Mouse (Mus musculus): ENCODE measurements at regions not wholly inside any gene's neighbourhood (a gene's known extent, or its start where the extent isn't known, plus 50 kb on each side); places are given as distances from the start of the nearest gene placed in this dataset.

- DNase-seq (ENCODE audit: low spot score in 2 of 2): no peak
- intact Hi-C loops (cut with DNase I): no loop called here
Measured at GRCm38 (mm10) chr14:120142281-120142680, 100.0 kb upstream of the Oxgr1 start.

DNA sequence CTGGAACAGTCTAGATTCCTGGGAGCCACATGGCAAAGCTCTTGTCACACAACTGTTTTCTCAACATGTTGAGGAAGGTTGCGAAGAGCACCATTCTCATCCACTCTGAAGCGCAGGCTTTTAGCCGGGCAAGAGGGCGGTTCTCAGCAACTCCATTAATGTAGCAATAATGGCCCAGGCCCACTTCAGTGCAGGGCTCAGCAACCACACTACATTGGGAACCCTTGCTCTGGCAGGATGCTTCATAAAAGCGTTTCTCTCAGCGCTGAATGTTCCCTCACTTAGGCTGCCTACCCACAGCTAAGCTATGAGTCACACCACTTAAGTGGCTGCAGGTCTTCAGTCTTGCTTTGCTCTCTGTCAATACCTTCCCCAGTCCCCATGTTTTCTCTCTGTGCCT lies 102.2 kb upstream of the Oxgr1 start:
- DNase-seq (ENCODE audit: low spot score in 2 of 2): no peak
- intact Hi-C loops (cut with DNase I): no loop called here

- intact Hi-C loops (cut with DNase I): no loop called here
- no peak for DNase-seq (ENCODE audit: low spot score in 2 of 2)
Measured at GRCm38 (mm10) chr14:120146312-120146711, 104.1 kb upstream of the Oxgr1 start.

DNA sequence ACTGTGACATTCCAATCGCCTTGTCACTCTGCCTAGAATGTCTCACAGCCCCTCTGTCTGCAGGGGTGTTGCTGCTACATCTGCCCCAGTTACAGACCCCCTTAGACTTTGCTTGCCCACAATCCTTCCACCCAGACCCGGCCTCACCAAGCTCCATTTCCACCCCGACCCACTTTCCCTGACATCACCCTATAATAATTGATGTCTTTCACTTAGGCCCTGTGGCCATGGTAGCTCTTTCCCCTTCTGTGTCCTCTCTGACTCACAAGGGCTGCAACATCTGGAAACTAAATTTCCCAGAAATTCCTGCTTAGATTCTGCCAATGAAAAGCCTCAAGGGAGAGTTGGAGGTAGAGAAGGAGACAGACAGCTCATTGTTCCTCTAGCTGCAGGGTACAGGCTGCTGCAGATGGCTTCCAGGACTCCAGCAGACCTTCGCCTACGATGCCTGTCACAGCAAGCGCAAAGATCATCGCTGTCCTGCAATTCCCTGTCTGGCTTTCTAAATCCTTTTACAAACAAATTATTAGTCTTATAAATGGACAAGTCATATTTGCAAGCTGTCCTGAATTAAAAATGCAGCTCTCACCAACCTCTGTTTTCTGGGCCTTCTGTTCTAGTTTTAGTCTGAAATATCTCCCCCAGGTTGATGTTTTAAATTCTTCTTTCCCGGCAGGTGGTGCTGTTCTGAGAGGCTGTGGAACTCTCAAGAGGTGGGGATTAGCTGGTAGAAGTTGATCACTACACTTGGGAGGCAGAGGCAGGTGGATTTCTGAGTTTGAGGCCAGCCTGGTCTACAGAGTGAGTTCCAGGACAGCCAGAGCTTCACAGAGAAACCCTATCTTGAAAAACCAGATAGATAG lies 104.9 kb upstream of the Oxgr1 start:
- no peak for DNase-seq (ENCODE audit: low spot score in 2 of 2)
- intact Hi-C loops (cut with DNase I): no loop called here

- DNase-seq (ENCODE audit: low spot score in 2 of 2): no peak
- intact Hi-C loops (cut with DNase I): no loop called here
Measured at GRCm38 (mm10) chr14:120148803-120149202, 106.6 kb upstream of the Oxgr1 start.

DNA sequence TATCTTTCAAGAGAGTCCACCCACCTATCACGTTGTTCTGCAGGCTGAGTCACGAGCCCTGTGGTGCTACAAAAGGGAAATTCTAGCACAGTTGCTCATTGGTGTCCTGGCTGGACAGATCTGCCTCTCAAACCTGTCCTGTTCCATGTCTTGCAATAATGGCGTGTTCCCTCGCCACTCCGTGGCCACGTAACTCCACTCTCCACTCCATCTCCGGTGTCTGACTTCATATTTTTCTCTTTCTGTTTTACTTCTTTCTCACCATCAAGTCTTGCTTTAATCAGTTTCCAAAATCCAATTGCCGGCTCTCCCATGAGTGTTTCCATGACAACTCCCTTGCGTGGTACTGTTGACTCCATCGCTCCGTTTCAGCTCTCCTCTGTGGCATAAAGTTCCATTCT lies 107.1 kb upstream of the Oxgr1 start:
- peak; percentile 69 to 86 for DNase-seq (ENCODE audit: low spot score in 2 of 2)
- intact Hi-C loops (cut with DNase I): no loop called here

- intact Hi-C loops (cut with DNase I): no loop called here
- no peak for DNase-seq (ENCODE audit: low spot score in 2 of 2)
Measured at GRCm38 (mm10) chr14:120150589-120150988, 108.4 kb upstream of the Oxgr1 start.

DNA sequence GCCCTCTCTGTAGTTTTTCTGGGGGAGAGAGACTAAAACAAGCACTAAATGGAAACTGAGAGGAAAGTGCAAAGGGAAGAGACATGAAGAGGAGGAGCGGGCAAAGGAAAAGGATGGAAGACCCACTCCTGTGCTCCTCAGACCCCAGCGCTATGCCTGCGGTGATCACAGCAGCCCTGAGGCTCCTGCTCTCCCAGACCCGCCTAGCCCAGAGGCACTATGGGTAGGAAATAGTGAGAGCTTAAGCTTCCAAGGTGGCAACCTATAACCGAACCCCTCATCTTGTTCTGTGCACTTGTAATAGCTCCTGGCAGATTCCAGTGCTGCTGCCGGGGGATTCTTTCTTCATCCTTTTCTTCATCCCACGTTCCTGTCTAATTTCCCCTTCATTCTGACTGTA lies 112.2 kb upstream of the Oxgr1 start:
- DNase-seq (ENCODE audit: low spot score in 2 of 2): no peak
- intact Hi-C loops (cut with DNase I): no loop called here

DNA sequence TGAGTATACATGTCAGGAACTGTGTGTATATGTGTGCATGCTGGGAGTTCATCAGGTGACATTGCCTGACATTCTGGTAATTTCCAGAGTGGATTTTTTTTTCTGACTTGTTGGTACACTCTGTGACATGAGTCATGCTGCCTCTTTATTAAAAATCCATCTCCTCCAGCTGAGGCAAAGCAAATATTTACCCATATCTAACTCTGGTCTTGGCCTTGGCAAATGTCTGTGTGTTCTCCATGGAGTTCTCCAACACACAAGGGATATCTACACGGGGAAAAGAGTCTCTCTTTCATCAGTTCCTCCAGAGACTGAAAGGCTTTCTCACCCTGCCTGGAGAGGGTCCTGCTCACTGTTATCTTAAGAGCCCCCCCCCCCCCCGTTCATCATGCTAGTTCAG lies 111.3 kb upstream of the Mbnl2 start:
- intact Hi-C loops (cut with DNase I): no loop called here

DNA sequence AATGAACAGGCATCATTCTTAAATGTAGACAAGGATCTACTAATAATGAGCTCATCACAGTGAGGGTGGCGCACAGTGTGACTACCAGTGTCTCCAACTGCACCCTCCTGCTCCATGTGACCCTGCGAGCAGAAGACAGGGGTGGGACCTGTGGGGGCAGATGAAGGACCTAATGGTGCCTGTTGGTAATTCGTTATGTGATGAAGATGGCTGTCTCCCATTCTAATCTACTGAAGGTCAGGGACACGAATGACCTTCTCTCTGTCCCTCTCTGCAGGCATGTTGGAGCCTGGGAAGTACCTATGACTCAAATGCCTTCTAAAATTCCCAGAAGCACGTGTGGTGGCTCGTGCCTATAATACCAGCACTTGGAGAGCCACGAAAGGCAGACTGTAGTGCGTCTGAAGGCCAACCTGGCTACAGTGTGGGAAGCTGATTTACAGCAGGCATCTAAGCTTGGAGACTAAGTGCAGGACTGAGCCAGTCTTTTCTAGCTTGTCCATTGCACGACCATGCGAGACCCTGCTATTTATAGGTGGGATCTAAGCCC lies 109.9 kb upstream of the Mbnl2 start:
- intact Hi-C loops (cut with DNase I): no loop called here
- DNase-seq (ENCODE audit: low spot score in 2 of 2): no peak

More for the DNA sequence above, 111.3 kb upstream of the Mbnl2 start:
- no peak for DNase-seq (ENCODE audit: low spot score in 2 of 2)

- intact Hi-C loops (cut with DNase I): no loop called here
- DNase-seq (ENCODE audit: low spot score in 2 of 2): peak; percentile 32 to 50
Measured at GRCm38 (mm10) chr14:120170733-120171132, 104.7 kb upstream of the Mbnl2 start.

- DNase-seq (ENCODE audit: low spot score in 2 of 2): no peak
- intact Hi-C loops (cut with DNase I): no loop called here
Measured at GRCm38 (mm10) chr14:120172058-120172457, 103.4 kb upstream of the Mbnl2 start.

DNA sequence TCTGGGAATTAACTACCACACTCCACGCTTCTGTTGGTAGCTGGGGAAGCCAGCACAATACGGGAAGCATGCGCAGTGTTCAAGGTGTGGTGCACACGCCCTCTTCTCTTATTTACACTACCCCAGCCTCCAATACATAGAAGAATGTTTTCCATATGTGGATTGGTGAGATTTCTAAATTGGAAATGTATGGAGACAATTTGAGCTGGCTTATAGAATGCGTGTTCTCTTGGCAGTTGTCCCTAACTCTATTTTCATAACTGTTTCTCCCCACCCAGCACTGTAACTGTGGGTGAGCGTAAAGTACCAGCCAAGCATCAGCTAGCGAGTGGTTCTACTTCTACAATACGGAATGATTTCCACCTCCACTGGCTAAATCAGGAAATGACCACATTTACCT lies 102.6 kb upstream of the Mbnl2 start:
- intact Hi-C loops (cut with DNase I): no loop called here
- peak in 1 of 2 experiments; percentile 70 for DNase-seq (ENCODE audit: low spot score in 2 of 2)

DNA sequence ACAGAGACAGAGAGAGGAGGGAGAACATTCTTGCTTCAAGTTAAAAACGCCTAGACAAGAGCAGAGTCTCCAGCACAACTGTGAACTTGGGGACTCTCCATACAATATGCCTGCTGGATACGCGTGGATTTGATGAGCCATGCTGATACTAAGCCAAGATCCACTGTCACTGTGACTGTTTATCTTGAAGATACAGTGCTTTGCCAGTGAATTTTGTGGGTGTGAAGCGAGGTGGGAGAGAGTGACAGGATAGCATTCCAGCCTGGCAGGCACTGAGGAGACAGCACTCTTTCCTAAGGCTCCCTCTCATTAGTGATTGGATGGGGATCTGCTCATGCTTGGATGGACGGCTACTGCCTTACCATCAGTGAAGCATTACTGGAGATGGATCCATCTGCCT lies 100.9 kb upstream of the Mbnl2 start:
- intact Hi-C loops (cut with DNase I): no loop called here
- peak in 1 of 2 experiments; percentile 64 for DNase-seq (ENCODE audit: low spot score in 2 of 2)

DNA sequence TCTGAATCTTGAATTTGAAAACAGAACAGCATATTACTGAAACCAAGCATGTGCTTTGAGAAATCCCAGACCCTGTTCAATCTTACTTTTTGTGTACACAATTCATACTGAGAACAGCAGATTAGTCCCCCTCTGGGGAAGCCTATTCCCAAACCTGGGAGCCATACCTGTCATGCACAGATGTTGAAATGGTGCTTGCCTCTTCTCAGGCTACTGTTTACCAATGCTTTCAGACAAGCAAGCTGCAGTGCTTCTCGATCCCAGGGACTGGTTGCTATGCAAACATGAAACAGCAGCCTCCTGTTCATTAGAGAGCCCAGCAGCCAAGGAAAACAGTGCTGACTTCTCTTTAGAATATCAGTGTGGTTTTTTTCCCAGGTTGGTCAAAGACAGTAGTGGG lies 80.3 kb upstream of the Mbnl2 start:
- intact Hi-C loops (cut with DNase I): no loop called here
- no peak for DNase-seq (ENCODE audit: low spot score in 2 of 2)

- intact Hi-C loops (cut with DNase I): no loop called here
- DNase-seq (ENCODE audit: low spot score in 2 of 2): no peak
Measured at GRCm38 (mm10) chr14:120211741-120212140, 63.7 kb upstream of the Mbnl2 start.

GRCm38 (mm10) chr14:120212626-120213025 lies 62.8 kb upstream of the Mbnl2 start:
- intact Hi-C loops (cut with DNase I): no loop called here
- no peak for DNase-seq (ENCODE audit: low spot score in 2 of 2)

DNA sequence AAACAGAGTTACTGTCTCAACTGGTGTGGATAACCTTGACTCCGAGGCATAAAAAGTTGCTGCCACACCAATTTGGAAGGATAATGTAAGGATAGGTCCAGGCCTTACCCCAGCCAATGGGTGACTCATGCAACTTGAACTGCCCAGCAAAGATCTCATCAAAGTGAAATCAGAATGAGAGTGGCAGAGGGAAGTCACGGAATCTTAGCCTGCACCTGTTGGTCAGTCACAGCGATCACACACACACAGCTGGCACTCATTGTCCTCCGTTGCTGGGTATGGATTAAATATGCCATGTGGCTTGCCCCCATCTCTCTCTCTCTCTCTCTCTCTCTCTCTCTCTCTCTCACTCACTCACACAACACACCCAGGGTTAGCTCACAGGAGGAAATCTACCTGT lies 56.2 kb upstream of the Mbnl2 start:
- no peak for DNase-seq (ENCODE audit: low spot score in 2 of 2)
- intact Hi-C loops (cut with DNase I): no loop called here

DNA sequence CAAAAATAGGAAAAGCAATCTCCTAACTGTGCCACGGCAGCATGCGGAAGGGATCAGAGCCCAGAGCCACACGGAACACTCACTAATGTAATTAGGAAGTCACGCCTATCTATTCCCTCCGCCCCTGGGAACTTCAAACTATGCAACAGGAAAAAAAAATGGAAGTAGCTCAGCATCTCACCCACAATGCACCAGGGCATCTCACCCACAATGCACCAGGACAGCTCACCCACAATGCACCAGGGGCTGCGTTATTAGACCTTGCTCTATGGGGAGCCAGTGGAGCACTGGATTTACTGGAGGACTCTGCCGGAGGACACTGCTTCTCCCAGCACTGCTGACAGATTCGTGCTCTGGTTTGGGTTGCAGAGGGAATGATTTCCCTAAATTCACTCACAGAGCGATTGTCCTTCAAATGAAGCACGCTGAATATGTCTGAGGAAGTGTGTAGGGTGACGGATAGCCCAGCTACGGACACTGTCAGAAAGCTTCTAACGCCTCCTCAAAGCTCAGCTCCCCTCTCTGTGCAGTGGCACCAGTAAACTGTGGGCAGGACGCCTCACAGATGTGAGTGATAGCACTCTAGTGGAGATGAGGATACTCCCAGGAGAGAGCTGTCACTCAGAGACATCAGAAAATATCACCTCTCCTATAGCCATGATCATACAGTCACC lies 51.8 kb upstream of the Mbnl2 start:
- DNase-seq (ENCODE audit: low spot score in 2 of 2): no peak
- intact Hi-C loops (cut with DNase I): no loop called here

- intact Hi-C loops (cut with DNase I): no loop called here
Measured at GRCm38 (mm10) chr14:120224202-120224846, 51.1 kb upstream of the Mbnl2 start.

More at GRCm38 (mm10) chr14:120224202-120224846, 51.1 kb upstream of the Mbnl2 start:
- DNase-seq (ENCODE audit: low spot score in 2 of 2): no peak

All from left cerebral cortex, postnatal 14 days (tissue).